Mouse (Mus musculus): Measurements from ENCODE around the gene Nfam1. TPM values are rescaled to one million over a fixed set of nuclear protein-coding genes. Genes with fewer than 3 reads are reported as not detected.

Gene Nfam1
- total and polyA plus RNA-seq, 3 experiments = 7.4 to 10.5 TPM; not detected in 1

- H3K4me1 ChIP-seq (ENCODE audit: control insufficient read depth in 1 of 2, insufficient read depth in 2 of 2, low read length in 2 of 2) = no peaks in the 10 kb centered on the region
Observed at GRCm38 (mm10) chr15:82964266-82964825, 68.8 kb downstream of the Nfam1 start.

GRCm38 (mm10) chr15:82963556-82964156 is 69.5 kb downstream of the Nfam1 start:
- Histone ChIP-seq H3K9me3 (replicated peaks; ENCODE audit: insufficient read depth, low read length) (no peaks in the 10 kb centered on the region), H3K79me2 (ENCODE audit: control insufficient read depth, insufficient read depth, low read length, poor library complexity) (no peaks in the 10 kb centered on the region), H3K4me3 (ENCODE audit: control insufficient read depth in 1 of 2, insufficient read depth in 1 of 2, low read depth in 2 of 2, low read length in 2 of 2) (no peak overlapping the region), H3K36me3 (ENCODE audit: control insufficient read depth in 1 of 2, insufficient read depth in 2 of 2, low read length in 2 of 2) (no peaks in the 10 kb centered on the region), H3K9ac (ENCODE audit: control insufficient read depth, low read depth, low read length, poor library complexity, severe bottlenecking) (no peak overlapping the region), H3K27ac (ENCODE audit: control insufficient read depth, low read depth, low read length) (no peak overlapping the region), H3K27me3 (ENCODE audit: control insufficient read depth in 1 of 2, insufficient read depth in 2 of 2, low read length in 2 of 2) (no peaks in the 10 kb centered on the region; a peak in 1 of 4 replicates), H3K4me1 (ENCODE audit: control insufficient read depth in 1 of 2, insufficient read depth in 2 of 2, low read length in 2 of 2) (no peaks in the 10 kb centered on the region)
- DNase-seq (ENCODE audit: low read depth, low spot score) = no peak
- TF ChIP-seq CHD2 (IDR thresholded peaks at IDR 0.05; ENCODE audit: low read length) = no peak
- TF ChIP-seq BHLHE40 (IDR thresholded peaks at IDR 0.05; ENCODE audit: borderline replicate concordance, low read depth, low read length) = no peak
- TF ChIP-seq TCF12 (IDR thresholded peaks at IDR 0.05; ENCODE audit: low read depth, low read length) = no peak
- TF ChIP-seq E2F4 (IDR thresholded peaks at IDR 0.05; ENCODE audit: borderline replicate concordance, low read depth, low read length) = no peak

More at GRCm38 (mm10) chr15:82964266-82964825, 68.8 kb downstream of the Nfam1 start:
- DNase-seq (ENCODE audit: low read depth, low spot score) = no peak
- TF ChIP-seq ZMIZ1 (IDR thresholded peaks at IDR 0.05; ENCODE audit: low read depth, low read length) (no peak), POLR2A (IDR thresholded peaks at IDR 0.05; ENCODE audit: control insufficient read depth in 1 of 2, insufficient read depth in 1 of 2, low read depth in 1 of 2, low read length in 2 of 2, poor library complexity in 1 of 2) (no peak), RCOR1 (IDR thresholded peaks at IDR 0.05; ENCODE audit: low read depth, low read length) (no peak), MEF2A (IDR thresholded peaks at IDR 0.05; ENCODE audit: extremely low read depth, insufficient replicate concordance, low read depth, low read length, poor library complexity, severe bottlenecking) (no peak), ZKSCAN1 (IDR thresholded peaks at IDR 0.05; ENCODE audit: low read depth, low read length) (no peak), KAT2A (conservative IDR thresholded peaks at IDR 0.05; ENCODE audit: low read depth, low read length) (no peak), TBP (IDR thresholded peaks at IDR 0.05; ENCODE audit: low read depth, low read length) (no peak), E2F4 (IDR thresholded peaks at IDR 0.05; ENCODE audit: borderline replicate concordance, low read depth, low read length) (no peak), RAD21 (IDR thresholded peaks at IDR 0.05; ENCODE audit: low read depth, low read length) (no peak), USF1 (IDR thresholded peaks at IDR 0.05; ENCODE audit: low read depth, low read length) (no peak), MAFK (IDR thresholded peaks at IDR 0.05; ENCODE audit: borderline replicate concordance, low read depth, low read length) (no peak), MAZ (IDR thresholded peaks at IDR 0.05; ENCODE audit: low read depth, low read length) (no peak), UBTF (IDR thresholded peaks at IDR 0.05; ENCODE audit: borderline replicate concordance, insufficient read depth, low read depth, low read length) (no peak), GATA1 (IDR thresholded peaks at IDR 0.05; ENCODE audit: low read depth, low read length) (no peak), EP300 (IDR thresholded peaks at IDR 0.05; ENCODE audit: low read depth in 1 of 2, low read length in 2 of 2) (no peak), POLR2AphosphoS2 (IDR thresholded peaks at IDR 0.05; ENCODE audit: low read length) (no peak)
- Histone ChIP-seq H3K36me3 (ENCODE audit: control insufficient read depth in 1 of 2, insufficient read depth in 2 of 2, low read length in 2 of 2) (no peaks in the 10 kb centered on the region), H3K27ac (ENCODE audit: control insufficient read depth, low read depth, low read length) (no peak overlapping the region), H3K9me3 (replicated peaks; ENCODE audit: insufficient read depth, low read length) (no peaks in the 10 kb centered on the region), H3K4me3 (ENCODE audit: control insufficient read depth in 1 of 2, insufficient read depth in 1 of 2, low read depth in 2 of 2, low read length in 2 of 2) (no peak overlapping the region), H3K9ac (ENCODE audit: control insufficient read depth, low read depth, low read length, poor library complexity, severe bottlenecking) (no peak overlapping the region), H3K79me2 (ENCODE audit: control insufficient read depth, insufficient read depth, low read length, poor library complexity) (no peaks in the 10 kb centered on the region), H3K27me3 (ENCODE audit: control insufficient read depth in 1 of 2, insufficient read depth in 2 of 2, low read length in 2 of 2) (no peaks in the 10 kb centered on the region)
